Mouse (Mus musculus): ENCODE measurements around the gene Pin1rt1. TPM values are rescaled to one million over a fixed set of nuclear protein-coding genes. Genes with fewer than 3 reads are reported as not detected.
A peak's percentile ranks its signal among the peaks of the same experiment; 100 is the strongest.

Pin1rt1 gene
- polyA plus RNA-seq, 1 experiment from 2014 or later: 0.18 TPM

- peaks cover 9% of the 10 kb centered on the region; the same call in 1 of the 2 replicates for H3K4me1 ChIP-seq
- H3K4me2 ChIP-seq (replicated peaks): no peak overlapping the region
- no peak overlapping the region for H3K4me3 ChIP-seq
- H3K27me3 ChIP-seq: peaks cover 23% of the 10 kb centered on the region
- no peak for ATAC-seq (ENCODE audit: insufficient number of reproducible peaks, insufficient read depth, low FRiP score, low TSS enrichment)
- WGBS: 49% methylated on average over 7 of the region's 7 CpGs
- H3K36me3 ChIP-seq: no peaks in the 10 kb centered on the region
- H3K9me3 ChIP-seq: no peaks in the 10 kb centered on the region
- no peak overlapping the region for H3K27ac ChIP-seq
- no peak overlapping the region for H3K9ac ChIP-seq
These were observed 24.2 kb upstream of the Pin1rt1 start for GRCm38 (mm10) chr2:104740248-104740949.

- 92% methylated on average over 2 of the region's 2 CpGs for WGBS
- no peak for ATAC-seq (ENCODE audit: insufficient number of reproducible peaks, insufficient read depth, low FRiP score, low TSS enrichment)
- H3K4me1 ChIP-seq: peaks cover 9% of the 10 kb centered on the region; the same call in 1 of the 2 replicates
- no peaks in the 10 kb centered on the region for H3K9me3 ChIP-seq
- H3K9ac ChIP-seq: no peak overlapping the region
- H3K36me3 ChIP-seq: no peaks in the 10 kb centered on the region
- H3K4me3 ChIP-seq: no peak overlapping the region
- peaks cover 23% of the 10 kb centered on the region for H3K27me3 ChIP-seq
- H3K27ac ChIP-seq: no peak overlapping the region
- H3K4me2 ChIP-seq (replicated peaks): no peak overlapping the region
These were observed 23.5 kb upstream of the Pin1rt1 start for GRCm38 (mm10) chr2:104739691-104740090.

GRCm38 (mm10) chr2:104736241-104736640 lies 20.1 kb upstream of the Pin1rt1 start:
- Histone ChIP-seq H3K27me3 (peaks cover 6% of the 10 kb centered on the region; the same call in 1 of the 2 replicates), H3K9ac (no peak overlapping the region), H3K27ac (no peak overlapping the region), H3K4me1 (peaks cover 5% of the 10 kb centered on the region; the same call in 1 of the 2 replicates), H3K4me3 (no peak overlapping the region), H3K4me2 (replicated peaks) (no peak overlapping the region), H3K36me3 (no peaks in the 10 kb centered on the region), H3K9me3 (no peaks in the 10 kb centered on the region)
- no peak for ATAC-seq (ENCODE audit: insufficient number of reproducible peaks, insufficient read depth, low FRiP score, low TSS enrichment)
- WGBS: 71% methylated on average over 7 of the region's 7 CpGs

- Histone ChIP-seq H3K4me1 (no peaks in the 10 kb centered on the region), H3K27me3 (no peaks in the 10 kb centered on the region), H3K36me3 (no peaks in the 10 kb centered on the region), H3K4me2 (replicated peaks) (no peak overlapping the region), H3K9me3 (no peaks in the 10 kb centered on the region), H3K4me3 (no peak overlapping the region), H3K27ac (no peak overlapping the region), H3K9ac (no peak overlapping the region)
- ATAC-seq (ENCODE audit: insufficient number of reproducible peaks, insufficient read depth, low FRiP score, low TSS enrichment): no peak
- 76% methylated on average over 7 of the region's 7 CpGs for WGBS
These were observed 16.5 kb upstream of the Pin1rt1 start for GRCm38 (mm10) chr2:104732562-104733256.

GRCm38 (mm10) chr2:104732033-104732444 lies 15.9 kb upstream of the Pin1rt1 start:
- H3K9ac ChIP-seq: no peak overlapping the region
- H3K4me1 ChIP-seq: no peaks in the 10 kb centered on the region
- H3K4me3 ChIP-seq: no peak overlapping the region
- H3K4me2 ChIP-seq (replicated peaks): no peak overlapping the region
- 73% methylated on average over 9 of the region's 9 CpGs for WGBS
- no peak overlapping the region for H3K27ac ChIP-seq
- ATAC-seq (ENCODE audit: insufficient number of reproducible peaks, insufficient read depth, low FRiP score, low TSS enrichment): no peak
- H3K27me3 ChIP-seq: no peaks in the 10 kb centered on the region
- no peaks in the 10 kb centered on the region for H3K36me3 ChIP-seq
- H3K9me3 ChIP-seq: no peaks in the 10 kb centered on the region

GRCm38 (mm10) chr2:104727369-104727768 lies 11.2 kb upstream of the Pin1rt1 start:
- H3K27ac ChIP-seq: no peak overlapping the region
- no peak overlapping the region for H3K9ac ChIP-seq
- 90% methylated on average over 1 of the region's 1 CpGs for WGBS
- H3K9me3 ChIP-seq: no peaks in the 10 kb centered on the region
- H3K4me2 ChIP-seq (replicated peaks): no peak overlapping the region
- H3K36me3 ChIP-seq: no peaks in the 10 kb centered on the region
- no peaks in the 10 kb centered on the region for H3K4me1 ChIP-seq
- no peaks in the 10 kb centered on the region for H3K27me3 ChIP-seq
- no peak for ATAC-seq (ENCODE audit: insufficient number of reproducible peaks, insufficient read depth, low FRiP score, low TSS enrichment)
- H3K4me3 ChIP-seq: no peak overlapping the region

GRCm38 (mm10) chr2:104722021-104722420 lies 5.8 kb upstream of the Pin1rt1 start:
- 87% methylated on average over 3 of the region's 3 CpGs for WGBS
- H3K27ac ChIP-seq: no peak overlapping the region
- no peak overlapping the region for H3K4me2 ChIP-seq (replicated peaks)
- H3K36me3 ChIP-seq: no peaks in the 10 kb centered on the region
- no peak for ATAC-seq (ENCODE audit: insufficient number of reproducible peaks, insufficient read depth, low FRiP score, low TSS enrichment)
- H3K9ac ChIP-seq: no peak overlapping the region
- no peaks in the 10 kb centered on the region for H3K9me3 ChIP-seq
- no peaks in the 10 kb centered on the region for H3K4me1 ChIP-seq
- H3K27me3 ChIP-seq: no peaks in the 10 kb centered on the region
- no peak overlapping the region for H3K4me3 ChIP-seq

GRCm38 (mm10) chr2:104717827-104718226 lies 1.6 kb upstream of the Pin1rt1 start:
- no peak overlapping the region for H3K4me2 ChIP-seq (replicated peaks)
- no peak overlapping the region for H3K4me3 ChIP-seq
- no peaks in the 10 kb centered on the region for H3K27me3 ChIP-seq
- H3K27ac ChIP-seq: no peak overlapping the region
- no peak for ATAC-seq (ENCODE audit: insufficient number of reproducible peaks, insufficient read depth, low FRiP score, low TSS enrichment)
- no peaks in the 10 kb centered on the region for H3K4me1 ChIP-seq
- no peaks in the 10 kb centered on the region for H3K36me3 ChIP-seq
- H3K9ac ChIP-seq: no peak overlapping the region
- H3K9me3 ChIP-seq: no peaks in the 10 kb centered on the region
- whole genome bisulfite sequencing: 81% methylated on average over 4 of the region's 4 CpGs

- WGBS: 89% methylated on average over 2 of the region's 2 CpGs
- H3K27me3 ChIP-seq: no peaks in the 10 kb centered on the region
- no peaks in the 10 kb centered on the region for H3K36me3 ChIP-seq
- H3K4me2 ChIP-seq (replicated peaks): no peak overlapping the region
- H3K4me3 ChIP-seq: no peak overlapping the region
- no peak overlapping the region for H3K9ac ChIP-seq
- no peaks in the 10 kb centered on the region for H3K9me3 ChIP-seq
- no peak overlapping the region for H3K27ac ChIP-seq
- no peaks in the 10 kb centered on the region for H3K4me1 ChIP-seq
- ATAC-seq (ENCODE audit: insufficient number of reproducible peaks, insufficient read depth, low FRiP score, low TSS enrichment): no peak
These were observed 1.1 kb upstream of the Pin1rt1 start for GRCm38 (mm10) chr2:104717231-104717735.

GRCm38 (mm10) chr2:104714254-104714691 lies 1.9 kb downstream of the Pin1rt1 start:
- Histone ChIP-seq H3K36me3 (no peaks in the 10 kb centered on the region), H3K9me3 (no peaks in the 10 kb centered on the region), H3K27ac (no peak overlapping the region), H3K4me2 (replicated peaks) (no peak overlapping the region), H3K27me3 (no peaks in the 10 kb centered on the region), H3K4me3 (no peak overlapping the region), H3K4me1 (peaks cover 10% of the 10 kb centered on the region), H3K9ac (no peak overlapping the region)
- WGBS: 44% methylated on average over 15 of the region's 15 CpGs
- no peak for ATAC-seq (ENCODE audit: insufficient number of reproducible peaks, insufficient read depth, low FRiP score, low TSS enrichment)

GRCm38 (mm10) chr2:104712486-104712809 lies 3.7 kb downstream of the Pin1rt1 start:
- Histone ChIP-seq H3K27me3 (no peaks in the 10 kb centered on the region), H3K4me3 (peak overlapping the region; percentile 93), H3K27ac (peak overlapping the region; percentile 83; the same call in 1 of the 2 replicates), H3K4me1 (peaks cover 10% of the 10 kb centered on the region), H3K4me2 (replicated peaks) (peak overlapping the region; percentile 63), H3K9ac (peak overlapping the region; percentile 85), H3K36me3 (no peaks in the 10 kb centered on the region), H3K9me3 (no peaks in the 10 kb centered on the region)
- peak; percentile 9; the same call in 1 of the 2 replicates for ATAC-seq (ENCODE audit: insufficient number of reproducible peaks, insufficient read depth, low FRiP score, low TSS enrichment)
- 5% methylated on average over 7 of the region's 7 CpGs for WGBS
